Mouse (Mus musculus) heart, embryonic 14.5 days (tissue): ENCODE data around the gene Plekhh1. TPM values are rescaled to one million over a fixed set of nuclear protein-coding genes. Genes with fewer than 3 reads are reported as not detected.

ENCODE experiments used
- ATAC-seq: fragments of 200-750 bp; cut with Nextera tagmentation; 2 replicates; pipeline ENCODE4 v1.8.0; 2017; ENCODE audit warnings: low read depth, moderate TSS enrichment; ENCODE audit not compliant: insufficient number of reproducible peaks, insufficient read depth, low FRiP score
- H3K27ac ChIP-seq, 2 experiments: fragments of 200-500 bp in 1 of 2; fragments of 300-500 bp in 1 of 2; sonication (generic) in 1 of 2; replicated peaks in 1 of 2; 2 replicates each; pipeline ENCODE4 v1.5.1; 2012 to 2014; ENCODE audit warnings: low read depth in 2 of 2, low read length in 2 of 2, control low read depth in 1 of 2, mild to moderate bottlenecking in 1 of 2, mixed read lengths in 1 of 2; ENCODE audit not compliant: control insufficient read depth in 1 of 2, insufficient read depth in 1 of 2
- H3K27me3 ChIP-seq: fragments of 300-500 bp; sonication (generic); 2 replicates; pipeline ENCODE4 v1.6.1; 2014; ENCODE audit warnings: mild to moderate bottlenecking, low read length, control low read depth; ENCODE audit not compliant: control insufficient read depth, insufficient read depth
- H3K36me3 ChIP-seq: fragments of 300-500 bp; sonication (generic); 2 replicates; pipeline ENCODE4 v1.6.1; 2014; ENCODE audit warnings: mild to moderate bottlenecking, control low read depth, low read length, mixed read lengths; ENCODE audit not compliant: control insufficient read depth, insufficient read depth
- H3K4me1 ChIP-seq, 2 experiments: fragments of 200-500 bp in 1 of 2; fragments of 300-500 bp in 1 of 2; sonication (generic) in 1 of 2; 2 replicates each; pipeline ENCODE4 v1.6.1; 2012 to 2014; ENCODE audit warnings: low read length in 2 of 2, control low read depth in 1 of 2, mixed read lengths in 1 of 2; ENCODE audit not compliant: control insufficient read depth in 2 of 2, insufficient read depth in 2 of 2
- H3K4me2 ChIP-seq: fragments of 300-500 bp; sonication (generic); 2 replicates; pipeline ENCODE4 v1.6.1; 2014; ENCODE audit warnings: mild to moderate bottlenecking, low read length
- H3K4me3 ChIP-seq, 2 experiments: fragments of 200-500 bp in 1 of 2; fragments of 300-500 bp in 1 of 2; sonication (generic) in 1 of 2; 2 replicates each; pipeline ENCODE4 v1.5.1; 2012 to 2014; ENCODE audit warnings: low read length in 2 of 2, mild to moderate bottlenecking in 2 of 2, control low read depth in 1 of 2, low read depth in 1 of 2, moderate library complexity in 1 of 2; ENCODE audit not compliant: control insufficient read depth in 1 of 2, insufficient read depth in 1 of 2
- H3K9ac ChIP-seq: fragments of 300-500 bp; sonication (generic); 2 replicates; pipeline ENCODE4 v1.6.1; 2014; ENCODE audit warnings: mild to moderate bottlenecking, low read length
- H3K9me3 ChIP-seq: fragments of 300-500 bp; sonication (generic); 2 replicates; pipeline ENCODE4 v1.6.1; 2016; ENCODE audit warnings: low read length, control low read depth; ENCODE audit not compliant: control insufficient read depth
- WGBS: fragments of 180-500 bp; shearing (Covaris S2); extraction: QIAGEN DNeasy Blood & Tissue Kit; methylation state at CpG from one replicate; pipeline ENCODE4 v1.1.7; 2014; 5-methylcytosine and 5-hydroxymethylcytosine counted together
- polyA plus RNA-seq: library from polyadenylated mRNA; unstranded; fragments of >200 nt; fragmentation: Nextera tagmentation; extraction: Ambion mirVana; gene quantifications from 2 replicates; pipeline ENCODE4 v1.2.1, GENCODE M21; 2014

The Plekhh1 gene
- polyA plus RNA-seq, 1 experiment from 2014 or later = 2.6 TPM

DNA sequence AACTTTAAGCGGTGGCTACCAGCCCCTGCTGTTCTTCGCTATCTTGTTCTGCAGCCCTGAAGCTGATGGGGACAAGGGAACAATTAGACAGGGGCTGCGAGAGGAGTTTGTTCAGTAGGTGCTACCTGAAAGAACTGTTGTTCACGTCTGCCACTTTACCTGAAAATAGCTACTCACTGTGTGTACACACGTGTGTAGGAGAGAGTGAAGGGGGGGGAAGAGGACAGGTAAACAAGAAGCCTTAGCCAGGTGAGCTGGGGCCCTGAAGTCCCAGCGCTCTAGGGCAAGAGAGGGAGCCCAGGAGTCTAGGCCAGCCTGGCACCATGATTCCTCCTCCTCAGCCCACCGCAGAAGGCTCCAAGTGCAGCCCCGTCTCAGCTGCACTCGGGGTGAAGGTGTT, 31.2 kb downstream of the Plekhh1 start:
- Histone ChIP-seq H3K9ac (no peak overlapping the region), H3K27me3 (no peaks in the 10 kb centered on the region), H3K4me1 (peaks cover 7 to 14% of the 10 kb centered on the region in 2 experiments; a peak in 3 of 4 replicates), H3K36me3 (peaks cover 25% of the 10 kb centered on the region), H3K4me3 (no peak overlapping the region), H3K27ac (no peak overlapping the region), H3K9me3 (no peaks in the 10 kb centered on the region), H3K4me2 (no peak overlapping the region)
- WGBS = 87% methylated on average over 9 of the region's 9 CpGs
- no peak for ATAC-seq

DNA sequence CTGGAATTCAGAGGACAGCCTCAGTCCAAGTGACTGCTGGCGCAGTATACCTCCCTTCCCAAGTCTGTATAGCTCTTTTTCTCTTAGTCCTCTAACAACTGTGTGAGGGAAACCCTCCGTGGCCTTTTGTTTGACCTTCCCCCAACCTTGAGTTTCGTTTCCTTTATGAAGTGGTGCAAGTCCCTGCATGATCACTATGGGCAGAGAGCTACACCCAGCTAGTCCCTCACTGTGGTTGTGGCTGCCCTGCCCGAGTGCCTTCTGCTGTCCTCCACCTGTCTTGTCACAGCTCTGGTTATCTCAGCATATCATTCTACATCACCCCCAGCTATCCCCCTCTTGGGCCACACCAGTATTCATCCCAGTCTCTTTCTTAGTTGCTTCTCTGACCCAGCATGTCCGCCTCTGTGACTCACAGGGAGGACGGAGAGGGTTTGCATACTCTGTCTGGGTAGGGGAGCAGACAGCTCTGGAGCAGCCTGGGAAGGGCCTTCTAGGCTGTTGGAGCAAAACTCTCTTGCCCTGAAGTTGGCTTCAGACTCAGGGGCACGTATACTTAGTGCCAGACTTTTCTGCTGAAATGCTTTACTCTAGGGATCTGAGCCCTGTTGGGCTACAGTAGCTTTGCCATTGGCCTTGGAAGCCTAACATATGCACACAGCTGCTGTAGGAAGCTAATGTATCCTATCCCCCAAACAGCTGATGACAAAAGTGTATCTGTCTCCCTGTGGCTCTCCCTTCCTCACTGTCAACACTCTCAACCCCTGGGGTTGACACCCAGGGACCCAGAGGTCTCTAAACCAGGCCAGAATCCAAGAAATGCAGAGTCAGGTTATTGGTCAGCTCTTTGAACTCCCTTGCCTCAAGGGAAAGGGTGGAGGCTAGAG, 32.0 kb downstream of the Plekhh1 start:
- peaks cover 0 to 14% of the 10 kb centered on the region in 2 experiments; a peak in 2 of 4 replicates for H3K4me1 ChIP-seq
- no peak overlapping the region for H3K9ac ChIP-seq
- no peak overlapping the region for H3K4me3 ChIP-seq
- H3K36me3 ChIP-seq = peaks cover 26% of the 10 kb centered on the region
- no peak for ATAC-seq
- H3K4me2 ChIP-seq = no peak overlapping the region
- no peak overlapping the region for H3K27ac ChIP-seq
- no peaks in the 10 kb centered on the region for H3K27me3 ChIP-seq
- no peaks in the 10 kb centered on the region for H3K9me3 ChIP-seq
- WGBS = 64% methylated on average over 7 of the region's 7 CpGs

DNA sequence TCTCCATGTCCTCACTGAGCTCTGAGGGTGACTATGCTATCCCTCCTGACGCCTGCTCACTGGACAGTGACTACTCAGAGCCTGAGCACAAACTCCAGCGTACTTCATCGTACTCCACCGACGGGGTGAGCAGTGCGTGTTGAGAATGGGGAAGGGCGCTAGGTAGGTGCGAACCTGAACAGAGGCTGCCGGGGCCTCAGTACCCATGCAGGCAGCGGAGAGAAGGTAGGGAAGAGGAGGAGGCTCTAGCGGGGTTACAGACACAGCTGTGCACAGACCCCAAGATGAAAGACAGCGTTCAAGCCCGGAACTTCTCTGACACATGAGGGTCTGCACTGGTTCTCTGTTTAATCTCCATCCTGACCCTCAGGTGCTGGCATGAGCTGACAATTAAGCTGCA, 35.5 kb downstream of the Plekhh1 start:
- Histone ChIP-seq H3K9ac (no peak overlapping the region), H3K36me3 (peaks cover 51% of the 10 kb centered on the region), H3K27me3 (no peaks in the 10 kb centered on the region), H3K4me2 (no peak overlapping the region), H3K9me3 (no peaks in the 10 kb centered on the region), H3K4me1 (peaks cover 0 to 14% of the 10 kb centered on the region in 2 experiments; a peak in 2 of 4 replicates), H3K4me3 (no peak overlapping the region), H3K27ac (no peak overlapping the region)
- WGBS = 85% methylated on average over 12 of the region's 13 CpGs
- no peak for ATAC-seq

DNA sequence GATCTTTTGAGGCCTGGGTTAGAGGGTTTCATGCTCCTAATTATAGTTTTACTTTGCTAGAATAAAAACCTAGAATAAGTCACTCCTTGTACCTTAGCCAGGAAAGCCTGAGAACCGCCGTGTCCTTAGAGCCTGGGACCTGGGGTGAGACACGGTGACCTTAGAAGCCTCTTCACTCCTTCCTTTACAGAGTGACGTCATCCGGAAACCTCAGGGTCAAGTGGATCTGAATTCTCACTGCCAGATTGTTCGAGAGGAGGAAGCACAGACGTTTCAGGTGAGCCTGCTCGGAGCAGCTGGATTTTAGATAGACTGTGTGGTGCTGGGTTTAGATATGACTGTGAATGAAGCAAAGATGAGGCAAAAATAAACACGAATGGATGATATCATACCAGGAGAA, 37.5 kb downstream of the Plekhh1 start:
- Histone ChIP-seq H3K4me1 (no peaks in the 10 kb centered on the region), H3K9ac (no peak overlapping the region), H3K9me3 (no peaks in the 10 kb centered on the region), H3K27ac (no peak overlapping the region), H3K27me3 (no peaks in the 10 kb centered on the region), H3K36me3 (peaks cover 65% of the 10 kb centered on the region), H3K4me2 (no peak overlapping the region), H3K4me3 (no peak overlapping the region)
- 72% methylated on average over 9 of the region's 9 CpGs for WGBS
- ATAC-seq = no peak

DNA sequence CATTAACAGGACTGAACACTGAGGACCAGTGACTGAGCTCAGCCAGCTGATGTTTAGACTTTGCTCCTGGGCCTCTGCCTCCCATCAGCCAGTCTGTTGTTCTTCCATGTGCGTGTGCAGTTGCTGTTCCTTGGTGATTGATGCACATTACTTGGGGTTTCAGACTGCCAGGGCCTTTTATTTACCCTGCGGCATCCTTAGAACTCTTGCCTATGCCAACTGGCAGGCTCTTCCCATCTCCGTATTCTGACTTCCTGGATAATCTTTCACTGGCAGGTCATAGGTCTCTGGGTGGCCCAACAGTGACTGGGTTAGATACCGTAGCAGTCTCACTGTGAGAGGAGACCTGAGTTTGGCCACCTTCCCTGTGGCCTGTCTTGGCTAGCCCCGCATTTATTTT, 38.6 kb downstream of the Plekhh1 start:
- Histone ChIP-seq H3K4me1 (no peaks in the 10 kb centered on the region), H3K27ac (no peak overlapping the region), H3K9ac (no peak overlapping the region), H3K9me3 (no peaks in the 10 kb centered on the region), H3K27me3 (no peaks in the 10 kb centered on the region), H3K36me3 (peaks cover 67% of the 10 kb centered on the region), H3K4me2 (no peak overlapping the region), H3K4me3 (no peak overlapping the region)
- no peak for ATAC-seq
- 91% methylated on average over 5 of the region's 5 CpGs for WGBS

DNA sequence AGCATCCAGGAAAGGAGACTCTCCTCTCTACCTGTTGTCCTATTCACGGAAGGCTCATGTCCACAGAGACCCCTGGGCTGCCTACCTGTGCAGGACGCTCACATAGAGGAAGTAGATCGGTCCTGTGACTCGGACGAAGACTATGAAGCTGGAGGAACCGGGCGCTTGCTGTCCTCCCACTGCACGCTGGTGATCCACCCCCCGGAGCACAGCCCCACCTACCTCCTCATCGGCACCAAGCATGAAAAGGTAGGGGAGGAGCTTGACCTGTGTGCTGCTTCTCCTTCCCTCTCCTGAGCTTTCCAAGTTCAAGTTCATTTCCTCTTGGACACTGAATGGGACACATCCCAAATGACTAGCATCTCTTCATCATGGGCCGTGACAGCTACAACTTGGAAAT, 39.3 kb downstream of the Plekhh1 start:
- H3K36me3 ChIP-seq = peaks cover 66% of the 10 kb centered on the region
- no peak overlapping the region for H3K27ac ChIP-seq
- no peaks in the 10 kb centered on the region for H3K4me1 ChIP-seq
- H3K9me3 ChIP-seq = no peaks in the 10 kb centered on the region
- no peaks in the 10 kb centered on the region for H3K27me3 ChIP-seq
- H3K9ac ChIP-seq = no peak overlapping the region
- 87% methylated on average over 11 of the region's 11 CpGs for WGBS
- H3K4me2 ChIP-seq = no peak overlapping the region
- no peak for ATAC-seq
- H3K4me3 ChIP-seq = no peak overlapping the region

DNA sequence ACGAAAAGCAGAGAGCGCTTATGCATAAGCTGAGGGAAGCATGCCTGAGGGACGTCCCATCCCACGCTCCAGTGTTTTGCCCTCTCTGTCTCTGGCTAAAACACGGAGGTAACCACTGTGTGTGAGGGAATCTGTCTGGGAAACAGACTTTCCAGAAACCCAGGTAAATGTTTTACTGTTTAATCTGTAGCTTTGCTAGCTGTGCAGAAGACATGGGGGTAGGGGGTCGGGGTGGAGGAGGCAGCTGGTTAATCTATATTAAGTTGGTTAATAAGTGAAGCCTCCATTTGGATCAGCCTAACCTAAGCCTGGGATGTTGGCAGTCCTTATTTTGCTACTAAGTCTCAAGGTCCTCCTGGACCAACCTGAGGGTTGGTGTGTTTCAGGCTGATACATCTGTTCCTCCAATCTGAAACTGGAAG, 40.2 kb downstream of the Plekhh1 start:
- no peaks in the 10 kb centered on the region for H3K27me3 ChIP-seq
- no peak overlapping the region for H3K4me3 ChIP-seq
- H3K9me3 ChIP-seq = no peaks in the 10 kb centered on the region
- no peak overlapping the region for H3K9ac ChIP-seq
- H3K4me2 ChIP-seq = no peak overlapping the region
- H3K4me1 ChIP-seq = no peaks in the 10 kb centered on the region
- no peak for ATAC-seq
- 89% methylated on average over 6 of the region's 6 CpGs for WGBS
- no peak overlapping the region for H3K27ac ChIP-seq
- H3K36me3 ChIP-seq = peaks cover 66% of the 10 kb centered on the region

DNA sequence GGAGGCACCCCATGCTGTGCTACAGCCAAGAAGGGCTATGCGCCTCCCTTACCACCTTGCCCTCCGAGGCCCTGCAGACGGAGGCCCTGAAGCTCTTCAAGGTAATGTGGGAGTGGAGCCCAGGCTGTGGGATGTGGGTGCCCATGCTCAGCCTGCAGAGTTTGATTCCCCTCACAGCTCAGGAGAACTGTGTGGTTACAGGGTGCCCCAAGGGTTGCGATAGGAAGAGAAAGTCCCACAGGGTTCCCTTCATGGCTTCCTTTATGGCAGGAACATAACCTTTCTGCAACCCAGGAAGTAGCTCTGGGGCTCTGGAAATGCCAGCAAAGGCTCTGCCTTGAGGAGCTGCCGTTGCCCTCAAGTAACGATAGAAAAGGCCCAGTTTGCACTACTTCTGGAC, 41.0 kb downstream of the Plekhh1 start:
- no peak overlapping the region for H3K4me2 ChIP-seq
- ATAC-seq = no peak
- 89% methylated on average over 6 of the region's 6 CpGs for WGBS
- H3K9ac ChIP-seq = no peak overlapping the region
- H3K4me1 ChIP-seq = no peaks in the 10 kb centered on the region
- no peak overlapping the region for H3K27ac ChIP-seq
- H3K4me3 ChIP-seq = no peak overlapping the region
- H3K36me3 ChIP-seq = peaks cover 68% of the 10 kb centered on the region
- H3K9me3 ChIP-seq = no peaks in the 10 kb centered on the region
- no peaks in the 10 kb centered on the region for H3K27me3 ChIP-seq
